Mouse (Mus musculus): ENCODE data around the gene Mymx.
A peak's percentile ranks its signal among the peaks of the same experiment; 100 is the strongest.

Gene Mymx

GRCm38 (mm10) chr17:45589844-45590243 is 12.1 kb downstream of the Mymx start:
- no peak for DNase-seq (ENCODE audit: low spot score in 2 of 2)

- DNase-seq (ENCODE audit: low spot score in 2 of 2), result no peak
Observed at GRCm38 (mm10) chr17:45589236-45589635, 12.7 kb downstream of the Mymx start.

- no peak for DNase-seq (ENCODE audit: low spot score in 2 of 2)
Observed at GRCm38 (mm10) chr17:45588370-45588769, 13.5 kb downstream of the Mymx start.

GRCm38 (mm10) chr17:45586449-45586837 is 15.5 kb downstream of the Mymx start:
- DNase-seq (ENCODE audit: low spot score in 2 of 2), result no peak

GRCm38 (mm10) chr17:45585725-45586448 is 16.0 kb downstream of the Mymx start:
- no peak for DNase-seq (ENCODE audit: low spot score in 2 of 2)

GRCm38 (mm10) chr17:45584939-45585678 is 16.8 kb downstream of the Mymx start:
- peak; percentile 70 to 77 for DNase-seq (ENCODE audit: low spot score in 2 of 2)

- peak; percentile 63 to 79 for DNase-seq (ENCODE audit: low spot score in 2 of 2)
Observed at GRCm38 (mm10) chr17:45584096-45584896, 17.6 kb downstream of the Mymx start.

GRCm38 (mm10) chr17:45582715-45583355 is 19.1 kb downstream of the Mymx start:
- DNase-seq (ENCODE audit: low spot score in 2 of 2), result no peak

GRCm38 (mm10) chr17:45582188-45582587 is 19.7 kb downstream of the Mymx start:
- DNase-seq (ENCODE audit: low spot score in 2 of 2), result no peak

- DNase-seq (ENCODE audit: low spot score in 2 of 2), result peak in 1 of 2 experiments; percentile 59
Observed at GRCm38 (mm10) chr17:45581567-45581983, 20.3 kb downstream of the Mymx start.

- no peak for DNase-seq (ENCODE audit: low spot score in 2 of 2)
Observed at GRCm38 (mm10) chr17:45580958-45581477, 20.9 kb downstream of the Mymx start.

- no peak for DNase-seq (ENCODE audit: low spot score in 2 of 2)
Observed at GRCm38 (mm10) chr17:45579554-45579953, 22.3 kb downstream of the Mymx start.

- DNase-seq (ENCODE audit: low spot score in 2 of 2), result no peak
Observed at GRCm38 (mm10) chr17:45578843-45579242, 23.1 kb downstream of the Mymx start.

GRCm38 (mm10) chr17:45578242-45578641 is 23.7 kb downstream of the Mymx start:
- DNase-seq (ENCODE audit: low spot score in 2 of 2), result no peak

- no peak for DNase-seq (ENCODE audit: low spot score in 2 of 2)
Observed at GRCm38 (mm10) chr17:45575123-45575897, 26.6 kb downstream of the Mymx start.

- DNase-seq (ENCODE audit: low spot score in 2 of 2), result peak; percentile 78 to 81
Observed at GRCm38 (mm10) chr17:45574129-45574761, 27.7 kb downstream of the Mymx start.

GRCm38 (mm10) chr17:45573780-45574123 is 28.1 kb downstream of the Mymx start:
- DNase-seq (ENCODE audit: low spot score in 2 of 2), result peak; percentile 95 to 97

GRCm38 (mm10) chr17:45573087-45573779 is 28.7 kb downstream of the Mymx start, which contains the start of gene Hsp90ab1:
Hsp90ab1 (minus strand) TSS chr17:45573271.
- peak; percentile 97 to 99 for DNase-seq (ENCODE audit: low spot score in 2 of 2)
